Mouse (Mus musculus): Measurements from ENCODE around the gene Ngdn. TPM values are rescaled to one million over a fixed set of nuclear protein-coding genes. Genes with fewer than 3 reads are reported as not detected.
"Not testable (repeated sequence)": the region's sequence is repeated elsewhere in the genome, so short reads cannot be mapped to it uniquely, and the experiment has no call there.

Ngdn gene
- total and polyA plus RNA-seq, 3 experiments, result 75.4 to 111 (median 77.9) TPM

DNA sequence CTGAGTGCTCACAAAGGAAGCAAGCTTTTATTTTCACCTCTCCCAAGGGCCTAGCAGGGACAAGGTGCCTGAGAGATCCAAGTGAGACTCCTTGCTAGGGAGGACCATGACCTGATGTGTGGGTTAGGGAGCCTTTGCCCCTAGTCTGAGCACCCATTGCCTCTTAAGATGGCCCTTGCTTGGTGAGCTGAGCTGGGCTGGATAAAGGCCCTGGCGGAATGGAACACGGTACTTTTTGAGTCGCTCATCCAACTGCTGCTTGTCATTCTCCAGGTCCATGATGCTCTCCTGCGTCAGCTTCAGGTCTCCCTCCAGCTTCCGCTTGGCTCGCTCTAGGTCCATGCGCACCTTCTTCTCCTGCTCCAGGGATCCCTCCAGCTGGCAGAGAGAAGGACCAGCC lies 33.3 kb upstream of the Ngdn start:
- DNase-seq (ENCODE audit: extremely low read depth), result no peak
- no peak overlapping the region for H3K9ac ChIP-seq (ENCODE audit: insufficient read depth, low read depth)
- no peak overlapping the region for H3K4me2 ChIP-seq (ENCODE audit: insufficient read depth, low read depth, poor library complexity, severe bottlenecking)
- H3K4me3 ChIP-seq (replicated peaks in 1 of 3; ENCODE audit: low read depth in 2 of 3, low read length in 2 of 3, poor library complexity in 1 of 3), result no peak overlapping the region
- no peaks in the 10 kb centered on the region for H3K79me2 ChIP-seq (replicated peaks; ENCODE audit: control insufficient read depth, extremely low read depth, insufficient read depth, poor library complexity, severe bottlenecking)
- H3K4me1 ChIP-seq (ENCODE audit: control insufficient read depth in 1 of 2, insufficient read depth in 2 of 2), result no peaks in the 10 kb centered on the region
- H3K27ac ChIP-seq (ENCODE audit: insufficient read depth, low read depth), result no peak overlapping the region
- no peaks in the 10 kb centered on the region for H3K36me3 ChIP-seq (replicated peaks in 1 of 2; ENCODE audit: control insufficient read depth in 1 of 2, insufficient read depth in 1 of 2, low read length in 1 of 2)
- dilution Hi-C loops (cut with MboI; ENCODE audit: extremely low pct_ligation_motif_present, extremely low pct_unique_long_range_greater_than_20kb, low sequenced_read_pairs) (no loop called here), in situ Hi-C loops (cut with MboI; ENCODE audit: low pct_ligation_motif_present, low pct_unique_long_range_greater_than_20kb, low sequenced_read_pairs) (no loop called here)
- peaks cover 53% of the 10 kb centered on the region for H3K27me3 ChIP-seq (replicated peaks)
- H3K9me3 ChIP-seq (replicated peaks; ENCODE audit: low read length), result no peaks in the 10 kb centered on the region
- no peak for TF ChIP-seq E2F4 (IDR thresholded peaks at IDR 0.05; ENCODE audit: insufficient replicate concordance, low read depth, low read length)
- no peak for TF ChIP-seq CTCF (conservative IDR thresholded peaks at IDR 0.05 in 1 of 2, IDR thresholded peaks at IDR 0.05 in 1 of 2; ENCODE audit: low read depth in 2 of 2, low read length in 2 of 2)
- TF ChIP-seq MEF2A (IDR thresholded peaks at IDR 0.05; ENCODE audit: borderline replicate concordance, low read depth, low read length), result no peak
- no peak for TF ChIP-seq SMC3 (IDR thresholded peaks at IDR 0.05; ENCODE audit: low read depth, low read length)

DNA sequence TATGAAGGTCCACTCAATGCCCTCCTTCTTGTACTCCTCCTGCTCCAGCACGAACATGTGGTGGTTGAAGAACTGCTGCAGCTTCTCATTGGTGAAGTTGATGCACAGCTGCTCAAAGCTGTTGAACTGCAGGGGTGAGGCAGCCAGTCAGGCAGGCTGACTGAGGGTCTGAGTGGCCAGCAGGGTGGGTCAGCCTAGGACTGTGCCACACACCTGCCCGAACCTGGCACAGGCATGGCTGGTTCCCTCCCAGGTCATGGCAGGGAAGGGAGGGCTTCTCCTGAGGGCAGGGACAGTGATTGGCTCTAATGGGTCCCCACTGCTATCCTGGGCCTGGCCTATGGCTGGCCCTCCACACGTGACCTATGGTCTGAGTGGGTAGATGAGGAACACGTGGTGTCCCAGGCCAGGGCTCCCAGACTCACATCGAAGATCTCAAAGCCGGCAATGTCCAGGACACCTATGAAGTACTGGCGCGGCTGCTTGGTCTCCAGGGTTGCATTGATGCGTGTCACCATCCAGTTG lies 26.8 kb upstream of the Ngdn start:
- dilution Hi-C loops (cut with MboI; ENCODE audit: extremely low pct_ligation_motif_present, extremely low pct_unique_long_range_greater_than_20kb, low sequenced_read_pairs); H3K36me3 ChIP-seq (replicated peaks in 1 of 2; ENCODE audit: control insufficient read depth in 1 of 2, insufficient read depth in 1 of 2, low read length in 1 of 2); H3K4me3 ChIP-seq (replicated peaks in 1 of 3; ENCODE audit: low read depth in 2 of 3, low read length in 2 of 3, poor library complexity in 1 of 3); H3K9ac ChIP-seq (ENCODE audit: insufficient read depth, low read depth); DNase-seq (ENCODE audit: extremely low read depth); H3K4me2 ChIP-seq (ENCODE audit: insufficient read depth, low read depth, poor library complexity, severe bottlenecking); H3K4me1 ChIP-seq (ENCODE audit: control insufficient read depth in 1 of 2, insufficient read depth in 2 of 2); H3K27ac ChIP-seq (ENCODE audit: insufficient read depth, low read depth); H3K79me2 ChIP-seq (replicated peaks; ENCODE audit: control insufficient read depth, extremely low read depth, insufficient read depth, poor library complexity, severe bottlenecking); in situ Hi-C loops (cut with MboI; ENCODE audit: low pct_ligation_motif_present, low pct_unique_long_range_greater_than_20kb, low sequenced_read_pairs); H3K9me3 ChIP-seq (replicated peaks; ENCODE audit: low read length): not testable (repeated sequence)
- H3K27me3 ChIP-seq (replicated peaks), result peaks cover 82% of the 10 kb centered on the region

DNA sequence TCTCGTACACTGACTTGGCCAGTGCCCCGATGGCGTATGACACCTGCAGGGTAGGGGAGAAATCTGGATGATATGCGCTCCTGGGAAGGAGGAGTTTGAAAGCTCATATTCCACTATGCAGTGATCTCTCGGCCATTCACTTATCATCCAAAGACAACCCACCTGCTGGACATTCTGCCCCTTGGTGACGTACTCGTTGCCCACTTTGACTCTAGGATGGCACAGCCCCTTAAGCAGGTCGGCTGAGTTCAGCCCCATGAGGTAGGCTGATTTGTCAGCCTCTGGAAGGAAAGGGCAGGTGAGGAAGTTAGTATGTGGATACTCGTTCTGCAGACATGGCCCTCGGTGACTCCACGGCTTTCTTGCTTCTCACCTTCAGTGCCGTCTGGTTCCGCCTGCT lies 26.4 kb upstream of the Ngdn start:
- Histone ChIP-seq H3K9me3 (replicated peaks; ENCODE audit: low read length) (no peaks in the 10 kb centered on the region), H3K4me1 (ENCODE audit: control insufficient read depth in 1 of 2, insufficient read depth in 2 of 2) (no peaks in the 10 kb centered on the region), H3K27ac (ENCODE audit: insufficient read depth, low read depth) (no peak overlapping the region), H3K4me3 (replicated peaks in 1 of 3; ENCODE audit: low read depth in 2 of 3, low read length in 2 of 3, poor library complexity in 1 of 3) (no peak overlapping the region), H3K4me2 (ENCODE audit: insufficient read depth, low read depth, poor library complexity, severe bottlenecking) (no peak overlapping the region), H3K79me2 (replicated peaks; ENCODE audit: control insufficient read depth, extremely low read depth, insufficient read depth, poor library complexity, severe bottlenecking) (no peaks in the 10 kb centered on the region), H3K9ac (ENCODE audit: insufficient read depth, low read depth) (no peak overlapping the region), H3K27me3 (replicated peaks) (peaks cover 83% of the 10 kb centered on the region), H3K36me3 (replicated peaks in 1 of 2; ENCODE audit: control insufficient read depth in 1 of 2, insufficient read depth in 1 of 2, low read length in 1 of 2) (no peaks in the 10 kb centered on the region)
- in situ Hi-C loops (cut with MboI; ENCODE audit: low pct_ligation_motif_present, low pct_unique_long_range_greater_than_20kb, low sequenced_read_pairs) (no loop called here), dilution Hi-C loops (cut with MboI; ENCODE audit: extremely low pct_ligation_motif_present, extremely low pct_unique_long_range_greater_than_20kb, low sequenced_read_pairs) (no loop called here)
- no peak for DNase-seq (ENCODE audit: extremely low read depth)
- TF ChIP-seq ZKSCAN1 (IDR thresholded peaks at IDR 0.05; ENCODE audit: borderline replicate concordance, low read depth, low read length) (no peak), BHLHE40 (IDR thresholded peaks at IDR 0.05; ENCODE audit: low read depth, low read length) (no peak), NELFE (IDR thresholded peaks at IDR 0.05; ENCODE audit: low read depth, low read length) (no peak), RAD21 (IDR thresholded peaks at IDR 0.05; ENCODE audit: low read depth, low read length) (no peak), CTCF (conservative IDR thresholded peaks at IDR 0.05 in 1 of 2, IDR thresholded peaks at IDR 0.05 in 1 of 2; ENCODE audit: low read depth in 2 of 2, low read length in 2 of 2) (no peak), ZNF384 (IDR thresholded peaks at IDR 0.05; ENCODE audit: low read depth, low read length) (no peak), ZMIZ1 (IDR thresholded peaks at IDR 0.05; ENCODE audit: low read depth, low read length) (no peak)

Data from CH12.LX (cell line).